In the genomic region with DNA sequence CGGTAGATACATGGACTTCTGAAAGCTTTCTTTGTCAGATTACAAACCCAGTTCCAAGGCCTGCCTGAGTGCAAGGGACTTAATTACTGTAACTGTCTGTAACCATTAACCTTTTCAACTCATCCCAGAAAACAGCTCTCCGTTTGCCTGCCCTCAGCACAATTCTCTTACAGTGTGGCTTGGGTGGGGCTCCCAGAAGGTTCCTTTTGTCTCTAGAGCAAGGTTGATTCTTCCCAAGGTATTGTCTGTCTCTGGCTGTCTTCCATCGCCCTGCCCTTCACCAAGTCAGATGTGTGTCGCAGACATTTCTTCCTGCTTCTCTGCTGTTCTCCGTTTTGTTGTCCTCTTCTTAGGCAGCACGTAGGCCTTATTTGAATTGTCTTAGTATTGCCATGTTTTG, we compare ENCODE assay signal across 22 mouse cellular contexts.
"Had no signal": no experiment of that assay in that cellular context is flagged by ENCODE, and none has a peak within 500 bp of the region (broad histone marks: within the 10 kb centered on the region; RNA-seq: fewer than 3 reads in every experiment).

No protein-coding gene starts in this region.

- H3K9me3 ChIP-seq: limb, embryonic 15.5 days; midbrain, embryonic 12.5 days; midbrain, embryonic 15.5 days; neural tube, embryonic 12.5 days; neural tube, embryonic 15.5 days had no signal

- H3K4me1 ChIP-seq: midbrain, embryonic 12.5 days; midbrain, embryonic 15.5 days; neural tube, embryonic 12.5 days; neural tube, embryonic 15.5 days had no signal

- H3K27me3 ChIP-seq: limb, embryonic 12.5 days; limb, embryonic 15.5 days; midbrain, embryonic 12.5 days; midbrain, embryonic 15.5 days; neural tube, embryonic 12.5 days; neural tube, embryonic 15.5 days had no signal

- H3K27ac ChIP-seq: limb, embryonic 15.5 days; liver, embryonic 14.5 days; macrophage; midbrain, embryonic 12.5 days; midbrain, embryonic 15.5 days; neural tube, embryonic 12.5 days; neural tube, embryonic 15.5 days had no signal

- H3K36me3 ChIP-seq: midbrain, embryonic 15.5 days had no signal

- H3K4me2 ChIP-seq: limb, embryonic 12.5 days; limb, embryonic 15.5 days; liver, embryonic 11.5 days; midbrain, embryonic 12.5 days; midbrain, embryonic 15.5 days; neural tube, embryonic 12.5 days; neural tube, embryonic 15.5 days had no signal

- H3K9ac ChIP-seq: limb, embryonic 12.5 days; limb, embryonic 15.5 days; liver, embryonic 14.5 days; liver, postnatal 0 days; midbrain, embryonic 12.5 days; midbrain, embryonic 15.5 days; neural tube, embryonic 12.5 days; neural tube, embryonic 15.5 days had no signal

- DNase-seq: kidney, adult 18-20 months; kidney, adult 9 months; kidney, postnatal 14 days; kidney, postnatal 4 days; layer of hippocampus, adult 9-11 months; layer of hippocampus, postnatal 36 days; left cerebral cortex, postnatal 4 days; liver, postnatal 0 days; right cerebral cortex, adult 18-20 months; right cerebral cortex, postnatal 14 days; right cerebral cortex, postnatal 4 days; thymus, postnatal 25 days had no signal

- H3K4me3 ChIP-seq: limb, embryonic 12.5 days; limb, embryonic 15.5 days; midbrain, embryonic 12.5 days; midbrain, embryonic 15.5 days; neural tube, embryonic 12.5 days; neural tube, embryonic 15.5 days had no signal

- ATAC-seq: intestine, embryonic 16.5 days; liver, postnatal 0 days; midbrain, embryonic 15.5 days had no signal
